Mouse (Mus musculus): ENCODE measurements at regions not wholly inside any gene's neighbourhood (a gene's known extent, or its start where the extent isn't known, plus 50 kb on each side); places are given as distances from the start of the nearest gene placed in this dataset.

- TF ChIP-seq CTCF (IDR thresholded peaks at IDR 0.05; ENCODE audit: insufficient read depth, low read length) (no peak), POLR2A (IDR thresholded peaks at IDR 0.05; ENCODE audit: borderline replicate concordance, extremely low read depth, low read depth, low read length) (no peak)
Measured at GRCm38 (mm10) chr13:16315689-16316088, 304.0 kb downstream of the Inhba start.

All from lung, adult 2 months (tissue).